Mouse (Mus musculus) G1E (cell line): ENCODE measurements at regions not wholly inside any gene's neighbourhood (a gene's known extent, or its start where the extent isn't known, plus 50 kb on each side); places are given as distances from the start of the nearest gene placed in this dataset.

ENCODE experiments used
- ATAC-seq: 2 replicates; pipeline ENCODE4 v1.8.0; 2016; ENCODE audit warnings: mild to moderate bottlenecking; ENCODE audit not compliant: insufficient number of reproducible peaks, poor library complexity, low FRiP score, severe bottlenecking; ENCODE audit errors: extremely low read depth
- DNase-seq: peaks from one replicate; pipeline ENCODE4 v3.0.0; 2012; ENCODE audit warnings: low spot score
- H3K27me3 ChIP-seq: 2 replicates; pipeline ENCODE4 v1.6.1; 2012; ENCODE audit warnings: mild to moderate bottlenecking, low read length, inconsistent platforms; ENCODE audit not compliant: insufficient read depth
- H3K36me3 ChIP-seq: replicated peaks from 2 replicates; pipeline ENCODE3; 2012; ENCODE audit warnings: mild to moderate bottlenecking, inconsistent platforms
- H3K4me1 ChIP-seq: 2 replicates; pipeline ENCODE4 v1.6.1; 2012; ENCODE audit warnings: low read depth, low read length, inconsistent platforms, mixed read lengths; ENCODE audit not compliant: insufficient read depth
- H3K4me3 ChIP-seq: 2 replicates; pipeline ENCODE4 v1.5.1; 2012; ENCODE audit warnings: low read depth, mild to moderate bottlenecking, inconsistent platforms, low read length, moderate library complexity, mixed read lengths
- H3K9me3 ChIP-seq: replicated peaks from 2 replicates; pipeline ENCODE4 v1.6.1; 2012; ENCODE audit warnings: inconsistent platforms
- CTCF ChIP-seq: IDR thresholded peaks from 2 replicates; pipeline ENCODE4 v1.5.1; 2012; ENCODE audit warnings: low read depth, low read length, inconsistent platforms, mixed read lengths
- GATA1 ChIP-seq: IDR thresholded peaks from 2 replicates; pipeline ENCODE4 v1.6.1; 2012; ENCODE audit warnings: borderline replicate concordance, low read length, inconsistent platforms, mixed read lengths
- GATA2 ChIP-seq: IDR thresholded peaks from 2 replicates; pipeline ENCODE4 v1.6.1; 2012; ENCODE audit warnings: low read depth, low read length, inconsistent platforms, borderline replicate concordance
- POLR2AphosphoS5 ChIP-seq: IDR thresholded peaks from 2 replicates; pipeline ENCODE4 v1.6.1; 2012; ENCODE audit warnings: low read depth, low read length, inconsistent platforms; ENCODE audit not compliant: insufficient replicate concordance
- TAL1 ChIP-seq: conservative IDR thresholded peaks from 2 replicates; pipeline ENCODE4 v1.6.1; 2012; ENCODE audit warnings: low read depth, low read length, inconsistent platforms, mixed read lengths

GRCm38 (mm10) chr6:51708668-51709339 is 185.1 kb downstream of the Snx10 start:
- DNase-seq (no peak), ATAC-seq (no peak)
- Histone ChIP-seq H3K27me3 (no peaks in the 10 kb centered on the region; the same call in 1 of the 2 replicates), H3K9me3 (no peaks in the 10 kb centered on the region), H3K4me1 (no peaks in the 10 kb centered on the region), H3K36me3 (no peaks in the 10 kb centered on the region), H3K4me3 (no peak overlapping the region)
- TF ChIP-seq TAL1 = no peak
- TF ChIP-seq GATA2 = no peak
- no peak for TF ChIP-seq CTCF
- TF ChIP-seq POLR2AphosphoS5 = no peak
- TF ChIP-seq GATA1 = no peak

- no peak for DNase-seq
- TF ChIP-seq GATA1 = no peak
- TF ChIP-seq GATA2 = no peak
- TF ChIP-seq TAL1 = no peak
- TF ChIP-seq POLR2AphosphoS5 = no peak
- Histone ChIP-seq H3K36me3 (no peaks in the 10 kb centered on the region), H3K4me1 (no peaks in the 10 kb centered on the region), H3K9me3 (no peaks in the 10 kb centered on the region), H3K4me3 (no peak overlapping the region), H3K27me3 (no peaks in the 10 kb centered on the region; the same call in 1 of the 2 replicates)
- no peak for ATAC-seq
These were observed 185.8 kb downstream of the Snx10 start for GRCm38 (mm10) chr6:51709340-51710067.

GRCm38 (mm10) chr6:51710153-51710552 is 186.5 kb downstream of the Snx10 start:
- ATAC-seq = no peak
- no peaks in the 10 kb centered on the region for H3K9me3 ChIP-seq
- DNase-seq = no peak
- TF ChIP-seq GATA2 (no peak), CTCF (no peak), GATA1 (no peak), POLR2AphosphoS5 (no peak), TAL1 (no peak)
- no peak overlapping the region for H3K4me3 ChIP-seq
- no peaks in the 10 kb centered on the region; the same call in 1 of the 2 replicates for H3K27me3 ChIP-seq
- H3K4me1 ChIP-seq = no peaks in the 10 kb centered on the region
- H3K36me3 ChIP-seq = no peaks in the 10 kb centered on the region

GRCm38 (mm10) chr6:51710926-51711615 is 187.4 kb downstream of the Snx10 start:
- Histone ChIP-seq H3K27me3 (no peaks in the 10 kb centered on the region; the same call in 1 of the 2 replicates), H3K4me3 (no peak overlapping the region), H3K4me1 (no peaks in the 10 kb centered on the region), H3K36me3 (no peaks in the 10 kb centered on the region), H3K9me3 (no peaks in the 10 kb centered on the region)
- TF ChIP-seq POLR2AphosphoS5 (no peak), GATA2 (no peak), TAL1 (no peak), GATA1 (no peak), CTCF (no peak)
- ATAC-seq = no peak
- DNase-seq = no peak

GRCm38 (mm10) chr6:51711616-51711970 is 187.9 kb downstream of the Snx10 start:
- Histone ChIP-seq H3K27me3 (no peaks in the 10 kb centered on the region; the same call in 1 of the 2 replicates), H3K36me3 (no peaks in the 10 kb centered on the region), H3K9me3 (no peaks in the 10 kb centered on the region), H3K4me1 (no peaks in the 10 kb centered on the region), H3K4me3 (no peak overlapping the region)
- TF ChIP-seq TAL1 (no peak), POLR2AphosphoS5 (no peak), GATA2 (no peak), CTCF (no peak), GATA1 (no peak)
- ATAC-seq (no peak), DNase-seq (no peak)

- Histone ChIP-seq H3K27me3 (no peaks in the 10 kb centered on the region), H3K4me3 (no peak overlapping the region), H3K36me3 (no peaks in the 10 kb centered on the region), H3K4me1 (no peaks in the 10 kb centered on the region), H3K9me3 (no peaks in the 10 kb centered on the region)
- TF ChIP-seq GATA2 (no peak), TAL1 (no peak), GATA1 (no peak), CTCF (no peak), POLR2AphosphoS5 (no peak)
- DNase-seq = no peak
- ATAC-seq = no peak
These were observed 191.6 kb downstream of the Snx10 start for GRCm38 (mm10) chr6:51715158-51715840.
